Mouse (Mus musculus) central nervous system, embryonic 18 days (tissue): Measurements from ENCODE around the gene Kmt2b. TPM values are rescaled to one million over a fixed set of nuclear protein-coding genes. Genes with fewer than 3 reads are reported as not detected.

Source experiments
- polyA plus RNA-seq: library from polyadenylated mRNA; depleted of rRNA; stranded (reverse); fragments of >200 nt; gene quantifications from 2 replicates; pipeline ENCODE4 v1.2.3, GENCODE M21; 2012; rRNA removed

Gene Kmt2b
- 49.7 and 51.5 TPM in 2 replicates for polyA plus RNA-seq

GRCm38 (mm10) chr7:30588676-30589434, at the start of gene Kmt2b:
TSS of gene Kmt2b (minus strand) at chr7:30588726.

DNA sequence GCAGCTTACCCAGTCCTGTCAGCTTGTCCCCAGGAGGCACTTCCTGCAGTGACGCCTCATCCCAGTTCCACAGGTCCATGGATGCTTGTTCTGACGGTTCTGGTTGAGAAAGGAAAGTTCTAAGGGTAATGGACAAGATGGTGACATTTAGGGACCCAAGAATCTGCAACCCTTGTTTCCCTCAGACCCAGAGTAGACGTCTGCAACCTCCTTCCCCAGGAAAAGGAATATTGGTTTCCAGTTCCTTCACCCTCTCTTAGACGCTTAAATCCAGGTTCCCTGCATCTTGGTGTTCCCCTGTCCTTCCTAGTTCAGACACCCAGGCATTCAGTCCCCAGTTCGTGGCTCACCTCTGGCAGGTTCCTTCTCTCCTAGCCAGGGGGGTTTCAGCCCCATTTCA, 47.2 kb upstream of the Kmt2b start, which contains the start of gene Etv2:
Gene Etv2 (minus strand): TSS at position 101 of the 400 bp plus-strand sequence.

DNA sequence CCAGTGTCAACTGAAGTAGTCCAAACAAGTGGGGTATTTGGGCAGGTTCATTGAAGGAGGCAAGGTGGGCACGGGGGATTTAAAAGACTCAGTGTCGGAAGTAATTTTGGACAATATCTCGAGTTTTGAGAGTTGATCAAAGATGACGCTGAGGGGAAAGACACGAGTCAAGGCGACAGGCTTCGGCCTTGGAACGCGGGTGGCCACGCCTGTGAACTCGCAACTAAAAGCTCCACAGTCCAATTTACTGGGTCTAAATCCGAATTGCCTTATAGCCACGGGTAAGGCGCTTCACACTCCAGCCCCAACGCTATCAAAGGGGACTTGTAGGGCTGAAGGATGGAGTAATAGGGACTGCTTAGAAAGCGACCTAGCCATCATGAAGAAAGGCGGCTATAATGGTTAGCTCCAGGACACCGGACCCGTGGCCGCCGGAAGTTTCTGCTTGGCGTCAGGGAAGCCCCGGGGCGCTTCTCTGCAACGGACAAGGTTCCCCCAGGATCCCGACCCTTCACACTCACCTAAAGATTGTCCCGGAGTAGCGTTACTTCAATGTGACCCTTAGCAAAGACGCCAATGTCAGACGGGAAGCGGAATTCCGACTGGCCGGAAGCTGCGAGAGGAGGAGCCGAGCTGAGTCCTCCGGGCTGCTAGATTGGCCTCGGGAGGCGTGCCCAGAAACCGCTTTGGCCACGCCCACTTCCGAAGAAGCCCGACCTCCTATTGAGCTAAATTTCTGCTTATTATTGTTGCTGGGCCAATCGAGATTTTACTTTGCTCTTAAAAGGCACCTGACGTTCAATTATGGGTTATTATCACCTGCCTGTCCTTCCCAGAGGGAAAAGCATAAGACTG, 37.2 kb upstream of the Kmt2b start, which contains the start of gene Cox6b1:
Gene Cox6b1 (minus strand): TSS at position 622 of the 855 bp plus-strand sequence.

DNA sequence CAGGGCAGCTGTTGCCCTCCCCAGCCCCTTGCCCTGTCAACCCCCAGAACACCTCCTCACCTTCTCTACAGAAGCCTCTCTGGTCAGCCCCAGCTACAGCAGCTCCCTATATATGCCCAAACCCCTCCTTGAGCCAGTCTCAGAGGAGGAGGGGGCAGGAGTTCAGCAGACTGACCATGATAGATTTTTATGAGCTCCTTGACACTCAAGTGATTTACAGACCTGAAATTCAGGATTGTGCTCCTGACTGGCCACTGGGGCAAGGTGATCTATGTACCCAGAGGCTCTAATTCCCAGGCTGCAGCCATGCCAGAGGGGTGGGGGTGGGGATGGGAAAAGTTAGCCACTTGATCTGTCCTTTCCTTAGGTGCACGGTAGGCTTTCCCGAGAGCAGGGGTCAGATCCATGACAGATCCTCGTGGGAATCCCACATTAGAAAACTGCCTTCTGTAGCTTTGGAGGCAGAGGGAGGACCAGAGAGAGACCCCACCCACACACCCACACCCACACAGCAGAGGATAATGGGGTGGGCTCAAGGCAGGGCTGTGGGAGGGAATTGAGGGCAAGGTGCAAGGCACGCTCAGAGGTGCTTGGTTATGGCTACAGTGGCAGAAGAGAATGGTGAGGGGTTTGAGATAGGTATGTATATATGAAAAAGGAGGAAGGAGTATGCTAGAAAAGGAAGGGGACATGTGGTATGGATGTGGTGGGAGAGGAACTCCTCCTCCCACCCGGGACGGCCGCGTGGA, 24.3 kb upstream of the Kmt2b start, which contains the start of gene Upk1a:
Gene Upk1a (minus strand): TSS at position 194 of the 749 bp plus-strand sequence.

GRCm38 (mm10) chr7:30598786-30599185, 10.3 kb upstream of the Kmt2b start, which contains the start of gene Zbtb32:
TSS of gene Zbtb32 (minus strand) at chr7:30598909.

GRCm38 (mm10) chr7:30564970-30565571, 23.5 kb downstream of the Kmt2b start, which contains the start of gene Igflr1:
TSS of gene Igflr1 (plus strand) at chr7:30565427.

GRCm38 (mm10) chr7:30563117-30563905, 25.2 kb downstream of the Kmt2b start, which contains the start of the genes U2af1l4, Gm49396 and Psenen:
TSS of gene U2af1l4 (plus strand) at chr7:30563301.
TSS of gene Gm49396 (plus strand) at chr7:30563344.
TSS of gene Psenen (minus strand) at chr7:30563627.

DNA sequence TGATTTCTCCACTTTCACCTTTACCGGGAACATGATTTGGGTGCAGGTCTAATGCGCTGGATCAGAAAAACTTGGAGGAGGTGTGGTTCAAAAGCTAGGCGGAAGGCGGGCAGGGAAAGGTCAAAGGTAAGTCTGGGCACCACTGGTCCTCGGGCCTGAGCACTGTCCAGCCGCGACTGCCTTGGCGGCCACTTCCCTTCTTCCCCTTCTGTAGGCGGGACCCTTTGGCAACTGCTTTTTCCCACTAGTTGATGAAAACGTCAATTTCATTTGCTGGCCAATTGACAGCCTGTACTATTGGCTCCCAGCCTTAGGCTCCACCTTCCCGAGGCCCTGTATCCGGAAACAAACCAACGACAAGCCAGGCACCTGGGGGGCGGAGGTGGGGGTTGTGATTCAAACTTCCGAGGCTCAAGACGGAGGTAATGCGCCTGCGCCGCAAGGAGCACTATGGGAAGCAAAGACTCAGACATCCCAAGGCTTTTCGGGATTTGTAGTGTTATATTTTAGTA, 29.0 kb downstream of the Kmt2b start, which contains the start of gene Lin37:
Gene Lin37 (minus strand): TSS at position 396 of the 512 bp plus-strand sequence.

DNA sequence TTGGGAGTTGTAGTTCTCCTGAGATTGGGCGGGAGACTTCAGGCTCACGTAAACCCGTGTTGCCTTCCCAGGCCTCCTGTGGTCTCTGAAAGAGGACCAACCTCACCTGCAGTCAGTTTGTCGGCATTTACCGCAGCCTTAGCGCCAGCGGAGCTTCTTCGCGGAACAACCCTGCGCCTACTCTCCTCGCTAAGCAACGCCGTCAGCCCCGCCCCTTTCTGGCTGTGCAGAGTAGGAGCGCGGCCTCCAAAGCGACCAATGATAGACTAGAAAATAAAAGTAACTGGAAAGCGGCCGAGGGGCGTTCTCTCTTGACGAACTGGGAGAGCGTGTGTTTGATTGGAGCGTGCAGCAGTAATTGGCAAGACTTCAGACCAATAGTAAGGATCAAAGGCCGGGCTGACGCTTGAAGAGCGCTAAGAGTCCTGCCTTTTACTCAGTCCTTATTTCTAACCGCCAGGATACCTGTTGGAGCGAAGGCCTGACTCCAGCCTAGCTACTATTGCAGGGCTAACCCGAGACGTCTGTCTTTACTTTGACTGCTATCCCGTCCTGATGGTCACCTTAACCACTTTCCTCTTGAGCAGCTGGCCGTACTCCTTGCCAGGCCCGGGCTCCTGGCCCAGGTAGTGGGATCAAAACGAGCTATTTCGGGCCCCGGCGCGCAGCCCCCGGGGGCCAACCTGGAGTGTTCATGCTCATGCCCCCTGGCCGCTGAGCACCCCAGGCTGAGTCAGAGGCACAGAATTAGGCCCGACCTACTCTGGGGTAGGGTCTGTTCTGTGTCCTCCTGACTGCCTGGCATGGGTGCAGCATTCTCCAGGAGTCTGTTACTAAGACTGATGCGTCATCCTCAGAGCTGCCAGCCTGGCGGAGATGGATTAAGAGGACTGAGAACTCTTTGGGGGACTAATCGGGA, 36.2 kb downstream of the Kmt2b start, which contains the start of the genes Hspb6 and Proser3:
Gene Hspb6 (plus strand): TSS at position 77 of the 919 bp plus-strand sequence.
Gene Proser3 (minus strand): TSS at position 198 of the 919 bp plus-strand sequence.

DNA sequence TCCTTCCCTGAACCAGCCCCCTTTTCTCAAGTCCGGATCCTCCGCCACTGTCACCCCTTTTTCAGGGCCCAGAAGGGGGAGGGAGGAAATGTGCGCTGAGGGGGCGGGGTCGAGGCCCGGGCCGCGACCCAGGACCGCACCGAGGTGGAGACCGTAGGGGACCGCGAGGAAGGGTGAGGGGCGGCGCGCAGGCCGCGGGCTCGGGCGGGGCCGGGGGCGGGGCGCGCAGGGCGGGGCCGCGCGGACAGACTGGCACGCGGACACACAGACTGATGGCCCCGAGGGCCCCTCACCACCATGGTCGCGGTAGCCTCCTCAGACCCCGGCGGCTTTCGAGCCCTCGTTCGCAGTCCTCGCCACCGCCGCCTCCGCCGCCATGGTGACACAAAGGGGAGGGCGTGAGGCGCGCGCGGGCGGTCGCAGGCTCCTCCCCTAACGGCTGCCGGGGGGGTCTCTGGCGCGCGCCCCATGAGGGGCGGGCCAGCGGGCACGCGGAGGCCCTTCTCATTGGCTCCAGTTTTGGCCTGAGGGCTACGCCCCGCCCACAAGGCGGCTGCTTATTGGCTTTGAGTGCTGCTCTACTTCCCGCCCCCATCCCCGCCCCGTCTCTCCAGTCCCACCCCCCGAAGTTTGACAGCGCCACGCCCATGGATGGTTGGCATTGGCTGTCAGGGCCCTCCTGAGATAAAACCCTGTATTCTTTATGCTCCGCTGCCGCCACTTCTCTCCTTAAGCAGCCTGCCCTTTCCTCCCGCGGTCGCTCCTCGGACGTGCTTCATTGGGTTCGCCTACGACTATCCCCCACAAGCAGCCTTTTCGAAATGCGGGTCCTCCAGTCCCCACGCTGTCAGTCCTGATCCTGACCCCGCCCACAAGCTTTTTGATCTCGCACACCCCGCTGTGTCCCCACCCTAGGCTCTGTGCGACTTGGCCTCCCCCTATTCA, 53.6 kb downstream of the Kmt2b start, which contains the start of gene Arhgap33:
Gene Arhgap33 (minus strand): TSS at position 428 of the 945 bp plus-strand sequence.

Other genes starting within 250 kb of the Kmt2b start
- gene Lrfn3, start 226.0 kb downstream of the Kmt2b start, polyA plus RNA-seq, result 21.8 and 27.0 TPM in 2 replicates
- gene Tyrobp, start 175.0 kb downstream of the Kmt2b start, polyA plus RNA-seq, result 20.3 and 25.9 TPM in 2 replicates
- gene Hcst, start 168.9 kb downstream of the Kmt2b start, polyA plus RNA-seq, result 0.96 TPM in 1 of 2 replicates, not detected in the other
- 3.8 and 3.9 TPM in 2 replicates for gene Nfkbid, start 167.0 kb downstream of the Kmt2b start, polyA plus RNA-seq
- 647 and 667 TPM in 2 replicates for gene Aplp1, start 143.2 kb downstream of the Kmt2b start, polyA plus RNA-seq
- 0.17 and 0.40 TPM in 2 replicates for gene Kirrel2, start 131.0 kb downstream of the Kmt2b start, polyA plus RNA-seq
- 0.18 and 0.56 TPM in 2 replicates for gene Nphs1, start 130.4 kb downstream of the Kmt2b start, polyA plus RNA-seq
- not detected in 2 replicates for gene Prodh2, start 95.1 kb downstream of the Kmt2b start, polyA plus RNA-seq
- gene Arhgap33, start 53.7 kb downstream of the Kmt2b start, polyA plus RNA-seq, result 165 and 210 TPM in 2 replicates
- 7.0 and 8.7 TPM in 2 replicates for gene Hspb6, start 36.5 kb downstream of the Kmt2b start, polyA plus RNA-seq
- 20.1 and 22.2 TPM in 2 replicates for gene Proser3, start 36.4 kb downstream of the Kmt2b start, polyA plus RNA-seq
- gene Lin37, start 28.9 kb downstream of the Kmt2b start, polyA plus RNA-seq, result 47.1 and 50.2 TPM in 2 replicates
- 85.4 and 92.4 TPM in 2 replicates for gene U2af1l4, start 25.4 kb downstream of the Kmt2b start, polyA plus RNA-seq
- 4.8 and 6.0 TPM in 2 replicates for gene Gm49396, start 25.4 kb downstream of the Kmt2b start, polyA plus RNA-seq
- 131 and 143 TPM in 2 replicates for gene Psenen, start 25.1 kb downstream of the Kmt2b start, polyA plus RNA-seq
- gene Igflr1, start 23.3 kb downstream of the Kmt2b start, polyA plus RNA-seq, result 6.7 and 6.8 TPM in 2 replicates
- gene Zbtb32, start 10.2 kb upstream of the Kmt2b start, polyA plus RNA-seq, result 0.24 and 0.32 TPM in 2 replicates
- 1.9 TPM in 2 replicates for gene Upk1a, start 24.1 kb upstream of the Kmt2b start, polyA plus RNA-seq
- 1,148 and 1,214 TPM in 2 replicates for gene Cox6b1, start 37.4 kb upstream of the Kmt2b start, polyA plus RNA-seq
- gene Etv2, start 47.1 kb upstream of the Kmt2b start, polyA plus RNA-seq, result not detected in 2 replicates
- gene Rbm42, start 61.6 kb upstream of the Kmt2b start, polyA plus RNA-seq, result 73.9 and 80.1 TPM in 2 replicates
- gene Haus5, start 76.3 kb upstream of the Kmt2b start, polyA plus RNA-seq, result 22.4 and 23.9 TPM in 2 replicates
- gene Pmis2, start 82.9 kb upstream of the Kmt2b start, polyA plus RNA-seq, result not detected in 2 replicates
- not detected in 2 replicates for gene 2200002J24Rik, start 110.2 kb upstream of the Kmt2b start, polyA plus RNA-seq
- 2.9 and 3.7 TPM in 2 replicates for gene Atp4a, start 123.5 kb upstream of the Kmt2b start, polyA plus RNA-seq
- gene Tmem147, start 140.8 kb upstream of the Kmt2b start, polyA plus RNA-seq, result 226 TPM in 2 replicates
- 0.13 and 0.17 TPM in 2 replicates for gene Gapdhs, start 155.0 kb upstream of the Kmt2b start, polyA plus RNA-seq
- gene Sbsn, start 162.7 kb upstream of the Kmt2b start, polyA plus RNA-seq, result 4.8 and 16.7 TPM in 2 replicates
- 4.2 and 71.6 TPM in 2 replicates for gene Dmkn, start 175.0 kb upstream of the Kmt2b start, polyA plus RNA-seq
- 0.41 and 2.3 TPM in 2 replicates for gene Krtdap, start 199.2 kb upstream of the Kmt2b start, polyA plus RNA-seq
- gene Ffar2, start 235.0 kb upstream of the Kmt2b start, polyA plus RNA-seq, result 0.12 and 0.36 TPM in 2 replicates